Mouse (Mus musculus) c-Kit-positive CD71-negative TER-119-negative erythroid progenitor cells, embryonic 14.5 days (primary cell): ENCODE results near the gene Itprip.

Experiments
- DNase-seq: peaks from one replicate; pipeline ENCODE4 v3.0.0-alpha.2; 2013; ENCODE audit warnings: low read depth

The Itprip gene

GRCm38 (mm10) chr19:47914191-47914590 is 4.9 kb downstream of the Itprip start:
- DNase-seq: no peak

GRCm38 (mm10) chr19:47913344-47913743 is 5.8 kb downstream of the Itprip start:
- no peak for DNase-seq

- DNase-seq: no peak
Observed at GRCm38 (mm10) chr19:47910751-47911150, 8.3 kb downstream of the Itprip start.

- peak; percentile 28 for DNase-seq
Observed at GRCm38 (mm10) chr19:47910117-47910618, 8.9 kb downstream of the Itprip start.

- no peak for DNase-seq
Observed at GRCm38 (mm10) chr19:47909387-47910116, 9.5 kb downstream of the Itprip start.

- no peak for DNase-seq
Observed at GRCm38 (mm10) chr19:47908961-47909371, 10.1 kb downstream of the Itprip start.

GRCm38 (mm10) chr19:47907596-47907995 is 11.5 kb downstream of the Itprip start:
- no peak for DNase-seq

GRCm38 (mm10) chr19:47905603-47906002 is 13.5 kb downstream of the Itprip start:
- no peak for DNase-seq

GRCm38 (mm10) chr19:47905081-47905480 is 14.0 kb downstream of the Itprip start:
- DNase-seq: no peak

- no peak for DNase-seq
Observed at GRCm38 (mm10) chr19:47903679-47904078, 15.4 kb downstream of the Itprip start.

- DNase-seq: no peak
Observed at GRCm38 (mm10) chr19:47902316-47903201, 16.5 kb downstream of the Itprip start.

- DNase-seq: no peak
Observed at GRCm38 (mm10) chr19:47900558-47900957, 18.5 kb downstream of the Itprip start.

GRCm38 (mm10) chr19:47900012-47900411 is 19.1 kb downstream of the Itprip start:
- no peak for DNase-seq

- no peak for DNase-seq
Observed at GRCm38 (mm10) chr19:47898472-47899079, 20.5 kb downstream of the Itprip start.

GRCm38 (mm10) chr19:47893092-47893491 is 26.0 kb downstream of the Itprip start:
- DNase-seq: no peak

GRCm38 (mm10) chr19:47891562-47892312 is 27.4 kb downstream of the Itprip start:
- no peak for DNase-seq

- DNase-seq: no peak
Observed at GRCm38 (mm10) chr19:47890489-47891130, 28.5 kb downstream of the Itprip start.

- no peak for DNase-seq
Observed at GRCm38 (mm10) chr19:47888037-47888436, 31.1 kb downstream of the Itprip start.

- no peak for DNase-seq
Observed at GRCm38 (mm10) chr19:47887417-47887816, 31.7 kb downstream of the Itprip start.

GRCm38 (mm10) chr19:47886617-47887016 is 32.5 kb downstream of the Itprip start:
- no peak for DNase-seq

- DNase-seq: no peak
Observed at GRCm38 (mm10) chr19:47885886-47886285, 33.2 kb downstream of the Itprip start.
